Mouse (Mus musculus) cerebellum, postnatal 10 days (tissue): Measurements from ENCODE around the gene D10Jhu81e.
"Not testable (repeated sequence)": the region's sequence is repeated elsewhere in the genome, so short reads cannot be mapped to it uniquely, and the experiment has no call there.

Source experiments
- DNase-seq, 2 experiments: peaks; one replicate each; pipeline ENCODE4 v3.0.0; 2021; ENCODE audit warnings: mixed read lengths in 2 of 2

The D10Jhu81e gene

DNA sequence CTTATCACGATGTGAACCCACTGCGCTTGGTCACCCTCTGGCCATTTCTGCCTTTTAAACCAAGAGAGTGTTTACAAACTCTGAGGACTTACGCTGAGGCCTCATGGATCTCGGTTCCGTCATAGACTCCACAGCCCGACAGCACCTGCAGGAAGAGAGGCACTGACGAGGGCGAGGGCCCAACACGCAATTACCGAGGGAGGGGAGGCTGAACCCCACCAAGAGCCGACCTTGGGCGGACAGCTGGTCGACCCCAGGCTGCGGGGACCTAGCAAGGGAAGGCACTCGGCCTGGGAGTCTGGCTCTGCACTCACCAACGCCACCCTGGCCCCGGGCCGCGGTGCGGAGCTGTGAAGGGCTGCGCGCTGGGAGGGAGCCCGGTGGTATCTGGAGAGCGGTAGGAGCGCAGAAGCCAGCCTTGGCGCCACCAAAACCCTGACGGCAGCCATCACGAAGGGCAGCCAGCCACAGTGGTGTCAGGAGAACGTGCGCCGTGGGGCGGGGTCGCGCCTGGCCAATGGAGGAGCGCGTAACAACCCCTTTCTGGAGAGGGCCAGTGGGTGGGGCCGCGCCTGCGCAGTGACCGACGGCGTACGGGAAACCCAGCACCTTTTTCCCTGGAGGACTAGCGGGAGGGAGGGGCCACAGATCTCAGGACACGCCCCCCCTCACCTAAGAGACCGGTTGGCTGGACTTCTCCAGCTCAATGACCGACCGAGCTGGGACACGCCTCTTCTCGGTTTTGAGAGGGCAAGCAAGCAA is at the start of gene D10Jhu81e:
Gene D10Jhu81e, minus strand, starts transcription at position 502 of the 762 bp plus-strand sequence.
- DNase-seq = peak; percentile 100

- DNase-seq = no peak
Observed at GRCm38 (mm10) chr10:78218576-78218975, 49.0 kb upstream of the D10Jhu81e start.

DNA sequence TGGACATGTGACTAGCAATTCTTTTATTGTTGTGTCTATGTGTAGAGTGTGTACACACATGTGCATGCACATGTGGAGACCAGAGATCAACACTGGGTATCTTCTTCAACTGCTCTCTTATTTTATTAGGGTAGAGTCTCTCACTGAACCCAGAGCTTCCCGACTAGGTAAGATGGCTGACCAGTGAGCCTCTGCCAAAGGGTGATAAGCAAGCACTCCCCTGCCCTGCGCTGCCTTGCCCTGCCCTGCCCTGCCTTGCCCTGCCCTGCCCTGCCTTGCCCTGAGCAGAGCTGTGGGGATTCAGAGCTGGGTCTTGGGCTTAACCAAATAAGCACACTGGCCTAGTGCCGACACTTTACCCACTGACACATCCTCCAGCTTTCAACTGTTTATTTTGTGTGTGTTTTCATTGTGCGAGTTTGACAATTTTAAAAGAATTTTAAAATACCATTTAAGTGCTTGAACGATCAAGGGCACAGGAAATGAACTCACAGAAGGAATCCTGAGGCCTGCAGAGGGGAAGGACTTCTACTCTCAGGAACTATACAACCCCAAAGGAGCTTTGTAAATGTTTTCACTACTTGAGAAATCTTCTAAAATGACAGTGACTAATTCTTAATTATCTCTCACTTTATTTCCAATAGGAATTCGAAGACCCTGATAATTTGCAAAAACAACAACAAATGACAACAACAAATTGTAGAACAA is 46.9 kb upstream of the D10Jhu81e start:
- no peak for DNase-seq

- DNase-seq = no peak
Observed at GRCm38 (mm10) chr10:78214371-78214770, 44.8 kb upstream of the D10Jhu81e start.

GRCm38 (mm10) chr10:78211311-78211710 is 41.7 kb upstream of the D10Jhu81e start:
- peak; percentile 63 to 69 for DNase-seq

GRCm38 (mm10) chr10:78201182-78201581 is 31.6 kb upstream of the D10Jhu81e start:
- DNase-seq = no peak

DNA sequence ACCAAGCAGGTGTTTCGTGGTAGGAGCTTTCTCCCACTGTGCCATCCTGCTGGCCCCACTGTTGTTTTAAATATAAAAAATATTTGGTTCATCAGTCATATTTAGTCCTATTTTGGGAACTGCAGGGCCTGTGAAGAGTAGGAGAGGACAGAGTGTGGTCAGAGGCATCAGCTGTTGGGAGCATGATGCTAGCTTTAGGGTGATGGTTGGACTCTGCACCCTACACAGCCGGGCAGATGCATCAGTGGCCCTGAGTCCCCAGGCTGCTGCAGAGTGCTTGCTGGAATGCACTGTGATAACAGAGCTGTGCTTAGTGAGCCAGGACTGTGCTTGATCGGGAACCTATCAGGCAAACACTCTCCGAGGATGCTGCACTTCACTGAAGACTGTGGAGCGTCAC is 23.4 kb upstream of the D10Jhu81e start:
- no peak for DNase-seq

DNA sequence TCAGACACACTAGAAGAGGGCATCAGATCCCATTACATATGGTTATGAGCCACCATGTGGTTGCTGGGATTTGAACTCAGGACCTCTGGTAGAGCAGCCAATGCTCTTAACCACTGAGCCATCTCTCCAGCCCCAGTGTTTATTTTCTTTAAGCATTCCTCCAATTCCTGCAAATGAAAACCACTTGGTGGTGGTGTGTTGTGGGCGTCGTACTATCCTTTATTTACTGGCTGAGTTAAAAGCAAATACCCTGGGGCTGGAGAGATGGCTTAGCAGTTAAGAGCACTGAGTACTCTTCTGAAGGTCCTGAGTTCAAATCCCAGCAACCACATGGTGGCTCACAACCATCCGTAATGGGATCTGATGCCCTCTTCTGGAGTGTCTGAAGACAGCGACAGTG is 16.5 kb upstream of the D10Jhu81e start:
- not testable (repeated sequence) for DNase-seq

- no peak for DNase-seq
Observed at GRCm38 (mm10) chr10:78185381-78185725, 15.8 kb upstream of the D10Jhu81e start.

DNA sequence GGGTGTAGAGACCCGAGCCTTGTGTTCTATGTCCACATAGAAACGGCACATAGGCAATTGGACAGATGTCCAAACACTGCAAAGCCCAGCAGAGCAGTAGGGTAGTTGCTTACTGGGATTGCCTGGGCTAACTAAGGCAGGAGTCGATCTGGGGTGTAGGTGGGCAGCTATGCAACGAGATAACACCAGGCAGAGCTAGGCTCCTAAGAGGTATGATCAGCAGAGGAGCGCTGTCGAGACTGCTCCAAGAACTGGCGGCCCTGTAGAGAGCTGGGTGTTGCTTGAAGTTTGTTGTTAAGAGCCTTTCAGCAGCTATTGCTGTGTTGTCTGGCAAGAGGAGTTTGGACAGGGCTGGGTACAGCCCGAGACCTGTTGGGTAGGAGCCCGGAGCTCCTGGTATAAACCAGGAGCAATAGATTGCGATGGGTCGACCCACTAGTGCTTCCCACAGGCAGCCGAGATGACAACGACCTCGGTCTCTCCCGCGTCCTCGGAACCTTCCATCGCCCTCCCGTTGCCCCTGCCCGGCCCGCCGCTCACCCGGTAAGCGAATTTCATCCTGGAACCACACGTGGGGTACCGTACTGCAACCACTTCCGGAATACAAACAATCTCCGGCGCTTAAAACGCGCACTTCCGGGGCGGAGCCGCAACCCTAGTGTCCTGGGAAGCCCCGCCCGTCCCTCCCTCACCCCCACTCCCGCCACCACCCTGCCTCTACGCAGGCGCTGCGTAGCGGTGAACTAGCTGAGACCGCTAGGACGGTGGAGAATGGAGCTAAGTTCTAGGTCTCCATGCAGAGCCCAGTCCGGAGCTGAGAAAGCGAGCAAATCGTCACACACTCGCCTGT is 15.2 kb upstream of the D10Jhu81e start, which contains the start of gene Pwp2:
Gene Pwp2, minus strand, starts transcription at position 619 of the 850 bp plus-strand sequence.
- peak; percentile 92 to 94 for DNase-seq

DNA sequence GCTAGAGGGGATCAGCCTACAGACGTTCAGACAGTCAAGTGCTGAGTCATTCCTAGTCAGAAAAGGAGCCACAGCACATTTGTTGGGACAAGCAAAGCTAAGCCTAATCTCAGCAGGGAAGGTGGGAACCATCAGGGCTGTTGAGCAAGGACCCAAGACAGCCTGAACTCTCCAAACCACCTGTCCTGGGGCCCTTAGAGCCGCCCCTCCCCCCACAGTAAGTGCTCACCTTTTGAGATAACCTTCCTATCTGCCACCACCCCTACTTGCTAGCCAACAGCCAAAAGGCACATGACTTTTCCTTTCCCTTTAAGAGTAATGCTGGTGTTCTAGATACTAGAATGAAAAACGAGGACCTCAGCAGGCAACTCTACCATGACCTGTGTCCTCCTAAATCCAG is 14.0 kb upstream of the D10Jhu81e start:
- DNase-seq = peak in 1 of 2 experiments; percentile 14

DNA sequence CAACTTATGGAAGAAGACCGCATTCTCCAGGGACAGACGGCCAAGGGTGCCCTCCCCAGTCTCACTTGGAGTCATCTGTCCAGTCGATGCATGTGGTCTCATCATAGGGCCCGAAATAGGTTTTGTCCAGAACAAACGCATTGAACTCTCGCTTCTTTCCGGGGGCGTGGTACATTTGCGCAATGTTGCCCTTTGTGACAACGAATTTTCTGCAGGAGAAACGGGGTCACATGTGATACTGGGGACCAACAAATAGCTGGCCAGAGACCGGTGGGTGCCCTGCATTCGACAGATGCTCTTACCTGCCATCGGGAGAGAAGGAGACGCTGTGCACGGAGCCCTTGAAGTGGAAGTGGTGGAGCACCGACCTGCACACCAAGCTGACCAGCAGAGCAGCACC is 12.7 kb upstream of the D10Jhu81e start:
- no peak for DNase-seq

GRCm38 (mm10) chr10:78174474-78174873 is 4.9 kb upstream of the D10Jhu81e start:
- DNase-seq = no peak

DNA sequence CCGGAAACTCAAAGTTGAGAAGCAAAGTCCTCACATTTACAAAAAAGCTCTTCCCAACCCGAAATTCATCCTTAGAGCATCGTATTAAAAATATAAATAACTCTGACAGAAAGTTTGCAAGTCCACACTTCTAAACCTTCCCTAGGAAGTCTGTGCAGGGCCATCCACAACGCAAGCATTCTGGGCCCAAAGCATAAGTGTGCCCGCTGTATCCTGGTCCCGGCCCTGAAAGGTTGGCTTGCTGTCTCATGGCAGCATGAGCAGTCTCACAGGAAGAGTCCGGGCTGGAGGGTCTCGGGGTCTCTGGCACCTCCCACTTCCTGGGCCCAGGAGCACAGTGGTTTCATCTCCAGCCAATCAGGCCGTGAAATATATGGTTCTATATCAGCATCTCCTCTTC is 2.0 kb upstream of the D10Jhu81e start:
- no peak for DNase-seq

DNA sequence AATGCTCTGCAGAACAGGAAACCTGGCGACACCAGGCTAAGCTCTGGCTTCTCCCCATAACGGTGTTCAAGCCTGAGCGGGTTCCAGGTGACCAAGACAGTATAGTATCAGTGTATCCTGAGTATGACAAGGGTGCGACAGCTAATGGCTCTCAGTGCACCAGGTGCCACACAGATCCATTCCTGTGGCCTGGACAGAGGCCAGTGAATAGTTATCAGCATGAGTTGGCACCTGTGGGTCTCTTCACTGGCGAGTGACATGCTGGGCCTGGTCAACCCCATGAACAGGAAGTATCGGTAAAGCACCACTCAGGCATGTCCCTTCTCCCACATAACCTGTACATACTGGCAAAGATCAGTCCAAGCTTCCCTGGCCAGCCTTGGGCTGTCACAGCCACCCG is 1.5 kb upstream of the D10Jhu81e start:
- DNase-seq = peak in 1 of 2 experiments; percentile 24

- DNase-seq = peak; percentile 28 to 33
Observed at GRCm38 (mm10) chr10:78170445-78170844, 863 bp upstream of the D10Jhu81e start.

DNA sequence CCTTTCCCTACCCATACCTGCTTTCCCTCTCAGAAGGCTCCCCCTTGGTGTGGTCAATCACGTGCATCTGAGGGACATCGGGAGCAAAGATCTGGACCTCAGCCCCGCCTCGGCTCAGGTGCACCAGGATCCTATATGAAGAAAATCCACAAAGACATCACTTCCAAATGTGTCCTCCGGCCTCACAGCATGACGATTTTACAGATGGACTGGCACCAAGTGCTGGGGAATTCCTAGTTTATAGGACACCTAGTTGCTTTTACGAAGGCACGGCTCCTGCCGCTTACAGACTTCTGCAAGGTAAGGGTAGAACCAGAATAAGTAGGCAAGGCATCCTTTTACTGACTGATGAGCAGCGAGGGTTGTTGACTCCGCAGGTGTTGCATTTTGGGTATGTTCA is 790 bp downstream of the D10Jhu81e start:
- DNase-seq = peak in 1 of 2 experiments; percentile 33

GRCm38 (mm10) chr10:78167775-78168174 is 1.8 kb downstream of the D10Jhu81e start:
- DNase-seq = no peak

- peak; percentile 85 to 88 for DNase-seq
Observed at GRCm38 (mm10) chr10:78167333-78167732, 2.2 kb downstream of the D10Jhu81e start.

DNA sequence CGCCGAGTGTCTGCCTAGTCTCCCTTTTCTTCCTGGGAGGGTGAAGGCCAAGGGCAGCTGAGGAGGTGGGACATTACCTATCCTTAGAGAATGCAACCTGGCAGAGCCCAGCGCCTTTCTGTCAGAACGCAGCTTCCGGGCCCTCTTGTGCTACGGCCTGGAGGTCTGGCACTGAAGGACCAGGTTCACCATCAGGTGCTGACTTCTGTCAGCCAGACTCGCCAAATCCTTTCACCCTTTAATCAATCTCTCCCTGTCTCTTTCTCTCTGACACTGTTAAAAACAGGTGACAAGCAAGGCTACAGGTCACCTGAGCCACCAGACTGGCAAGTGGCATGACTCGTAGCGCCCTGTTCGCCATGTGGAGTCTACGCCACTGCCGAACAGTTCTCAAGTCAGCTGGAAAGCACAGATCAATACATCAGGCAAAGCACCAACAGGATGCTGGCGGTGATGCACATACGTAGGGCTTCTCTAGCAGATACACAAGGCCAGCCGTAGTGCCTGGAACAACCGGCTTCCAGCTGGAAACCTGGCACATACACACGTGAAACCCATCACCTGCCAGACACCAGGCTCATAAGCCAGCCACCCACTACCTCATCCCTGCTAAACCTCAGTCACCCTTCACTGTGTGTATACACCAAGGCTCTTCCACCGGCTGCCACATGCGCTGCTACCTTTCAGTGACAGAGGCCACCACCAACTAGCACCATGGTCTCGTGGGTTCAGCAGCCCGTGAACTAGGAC is 4.2 kb downstream of the D10Jhu81e start:
- peak; percentile 78 to 79 for DNase-seq

GRCm38 (mm10) chr10:78164786-78165185 is 4.8 kb downstream of the D10Jhu81e start:
- peak; percentile 94 for DNase-seq

DNA sequence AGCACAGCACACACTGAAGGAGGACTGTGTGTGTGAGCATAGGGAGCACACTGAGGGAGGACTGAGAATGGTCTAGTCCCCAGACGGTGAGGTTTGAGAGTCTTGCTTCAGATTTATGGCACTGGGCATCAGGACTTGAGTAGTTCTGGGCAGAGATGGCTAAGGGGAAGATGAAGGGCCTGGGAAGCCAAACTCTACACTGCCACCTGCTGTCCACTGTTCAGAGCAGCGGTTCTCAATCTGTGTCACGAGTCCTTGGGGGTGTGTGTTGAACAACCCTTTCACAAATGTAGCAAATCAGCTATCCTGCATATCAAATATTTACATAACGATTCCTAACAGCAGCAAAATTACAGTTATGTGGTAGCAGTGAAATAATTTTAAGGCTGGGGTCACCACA is 5.7 kb downstream of the D10Jhu81e start:
- peak; percentile 86 to 90 for DNase-seq
